Mouse (Mus musculus): ENCODE data around the gene Lpar3. TPM values are rescaled to one million over a fixed set of nuclear protein-coding genes. Genes with fewer than 3 reads are reported as not detected.

Gene Lpar3
- polyA plus RNA-seq, 1 experiment from 2014 or later, result 0.40 TPM

DNA sequence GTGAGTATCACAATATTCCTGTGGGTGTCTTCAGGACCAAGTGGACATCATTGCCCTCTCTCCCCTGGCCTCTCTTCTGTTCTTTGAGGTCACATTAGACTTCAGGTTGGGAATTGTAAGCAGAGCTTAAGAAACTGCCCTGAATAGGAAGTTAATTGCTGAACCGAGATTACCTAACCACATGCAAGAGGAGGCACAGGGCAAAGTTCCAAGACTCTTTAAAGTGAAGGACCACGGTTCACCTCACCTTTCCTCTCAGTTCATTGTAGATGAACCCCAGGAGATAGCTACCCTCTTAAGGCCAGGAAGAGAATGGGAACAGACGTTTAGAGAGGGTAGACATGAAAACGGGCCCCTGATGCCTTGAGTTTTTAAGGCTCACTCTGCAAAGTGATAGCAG, 3.5 kb downstream of the Lpar3 start:
- 77% methylated on average over 4 of the region's 4 CpGs for WGBS

DNA sequence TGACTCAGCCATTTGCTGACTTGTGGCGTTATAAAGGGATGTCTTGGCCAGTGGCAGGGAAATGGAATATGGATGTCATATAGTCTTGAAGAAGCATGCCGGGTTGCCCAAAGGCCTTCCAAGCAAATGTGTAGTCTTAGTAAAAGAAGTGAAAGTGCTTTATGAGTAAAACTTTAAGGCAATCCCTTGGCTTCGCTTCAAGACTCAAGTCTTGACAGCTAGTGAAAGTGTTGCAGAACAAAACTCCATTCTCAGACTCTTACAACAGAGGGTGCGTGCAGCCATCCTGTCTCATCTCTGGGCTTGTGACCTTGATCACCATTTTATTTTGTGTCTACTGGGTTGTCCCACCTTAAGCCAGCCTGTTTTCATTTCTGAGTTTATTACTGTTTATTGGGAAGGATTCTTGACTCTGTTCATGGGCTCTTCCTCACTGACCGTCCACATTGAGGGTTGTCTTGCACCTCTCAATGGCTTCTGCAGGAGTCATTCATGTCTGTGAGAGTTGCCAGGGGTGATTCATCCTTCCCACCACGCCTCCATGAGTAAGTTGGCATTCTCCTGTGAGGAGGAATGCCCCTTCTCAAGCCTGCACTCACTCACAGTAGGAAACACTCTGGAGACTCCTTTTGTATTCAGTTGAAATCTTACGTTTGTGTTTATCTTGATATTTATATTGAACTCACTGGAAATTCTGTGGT, 4.4 kb downstream of the Lpar3 start:
- H3K36me3 ChIP-seq (ENCODE audit: control insufficient read depth, insufficient read depth, low read length), result no peaks in the 10 kb centered on the region
- H3K4me3 ChIP-seq (ENCODE audit: low read depth, low read length), result no peak overlapping the region
- H3K4me1 ChIP-seq (ENCODE audit: control insufficient read depth, insufficient read depth, low read length), result peaks cover 6% of the 10 kb centered on the region; the same call in 1 of the 2 replicates
- no peak overlapping the region for H3K27ac ChIP-seq (ENCODE audit: low read depth, low read length)
- no peak overlapping the region for H3K9ac ChIP-seq (replicated peaks; ENCODE audit: low read depth, low read length)
- H3K4me2 ChIP-seq (ENCODE audit: low read depth, low read length), result no peak overlapping the region
- 85% methylated on average over 7 of the region's 7 CpGs for WGBS
- no peaks in the 10 kb centered on the region for H3K9me3 ChIP-seq (ENCODE audit: control insufficient read depth, low read length)
- peaks cover 17% of the 10 kb centered on the region for H3K27me3 ChIP-seq (ENCODE audit: control insufficient read depth, insufficient read depth, low read length)
- ATAC-seq (ENCODE audit: low read depth), result no peak

More for the DNA sequence above, 3.5 kb downstream of the Lpar3 start:
- H3K4me2 ChIP-seq (ENCODE audit: low read depth, low read length), result no peak overlapping the region
- no peak overlapping the region for H3K4me3 ChIP-seq (ENCODE audit: low read depth, low read length)
- ATAC-seq (ENCODE audit: low read depth), result no peak
- H3K9ac ChIP-seq (replicated peaks; ENCODE audit: low read depth, low read length), result no peak overlapping the region
- H3K4me1 ChIP-seq (ENCODE audit: control insufficient read depth, insufficient read depth, low read length), result peaks cover 6% of the 10 kb centered on the region; the same call in 1 of the 2 replicates
- H3K36me3 ChIP-seq (ENCODE audit: control insufficient read depth, insufficient read depth, low read length), result no peaks in the 10 kb centered on the region
- H3K9me3 ChIP-seq (ENCODE audit: control insufficient read depth, low read length), result no peaks in the 10 kb centered on the region
- H3K27me3 ChIP-seq (ENCODE audit: control insufficient read depth, insufficient read depth, low read length), result peaks cover 19% of the 10 kb centered on the region
- H3K27ac ChIP-seq (ENCODE audit: low read depth, low read length), result no peak overlapping the region

DNA sequence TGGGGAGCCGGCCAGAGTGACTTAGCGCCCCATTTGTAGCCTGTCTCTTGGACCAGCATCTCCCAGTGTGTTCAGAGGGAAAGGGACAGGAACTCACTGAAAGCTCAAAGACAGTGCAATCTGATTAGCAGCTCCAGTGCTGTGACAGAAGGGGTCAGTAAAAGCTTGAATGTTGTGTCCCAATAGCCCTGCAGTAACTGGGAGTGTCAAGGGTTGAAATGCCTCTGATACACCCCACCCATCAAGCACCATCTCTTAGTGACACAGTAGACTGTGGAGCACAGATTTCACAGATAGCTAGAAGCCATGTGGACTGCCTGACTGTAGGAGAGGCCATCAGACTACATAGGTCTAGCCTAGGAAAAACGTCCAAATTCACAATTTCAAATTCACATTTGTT, 6.7 kb downstream of the Lpar3 start:
- Histone ChIP-seq H3K4me1 (ENCODE audit: control insufficient read depth, insufficient read depth, low read length) (no peaks in the 10 kb centered on the region), H3K9ac (replicated peaks; ENCODE audit: low read depth, low read length) (no peak overlapping the region), H3K4me2 (ENCODE audit: low read depth, low read length) (no peak overlapping the region), H3K36me3 (ENCODE audit: control insufficient read depth, insufficient read depth, low read length) (no peaks in the 10 kb centered on the region), H3K9me3 (ENCODE audit: control insufficient read depth, low read length) (no peaks in the 10 kb centered on the region), H3K4me3 (ENCODE audit: low read depth, low read length) (no peak overlapping the region), H3K27me3 (ENCODE audit: control insufficient read depth, insufficient read depth, low read length) (no peaks in the 10 kb centered on the region), H3K27ac (ENCODE audit: low read depth, low read length) (no peak overlapping the region)
- 63% methylated on average over 3 of the region's 3 CpGs for WGBS
- ATAC-seq (ENCODE audit: low read depth), result no peak

DNA sequence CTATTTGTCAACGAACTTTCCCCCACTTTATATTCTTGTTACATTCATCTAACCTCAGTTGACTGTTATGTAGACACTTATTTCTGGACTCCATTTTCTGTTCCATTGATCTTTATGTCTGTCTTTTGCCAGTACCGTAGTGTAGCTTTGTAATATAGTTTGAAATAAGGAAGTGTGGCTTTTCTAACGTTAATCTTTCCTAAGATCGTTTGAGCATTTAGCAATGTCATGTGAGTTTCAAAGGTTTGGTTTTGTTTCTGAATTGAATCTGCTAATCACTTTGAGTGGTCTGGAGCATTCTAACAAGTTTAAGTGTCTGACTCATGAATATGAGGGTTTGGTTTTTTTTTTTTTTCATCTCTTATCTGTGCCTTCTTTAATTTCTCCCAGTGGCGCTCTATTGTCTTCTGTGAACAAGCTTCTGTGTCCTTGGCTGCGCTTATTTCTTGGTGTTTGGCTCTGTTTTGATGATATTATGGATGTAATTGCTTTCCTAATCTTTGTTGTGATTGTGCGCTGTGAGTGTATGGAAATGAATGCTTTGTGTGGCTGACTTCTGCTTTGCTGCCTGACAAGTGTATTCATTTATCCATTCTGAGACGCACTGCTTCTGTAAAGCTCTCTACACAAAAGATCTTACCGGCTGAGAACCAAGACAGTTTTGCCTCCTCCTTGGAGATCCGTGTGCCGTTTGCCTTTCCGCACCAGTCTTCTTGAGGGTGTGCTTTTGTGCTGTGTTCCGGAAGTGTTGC, 8.0 kb downstream of the Lpar3 start:
- WGBS, result 67% methylated on average over 13 of the region's 13 CpGs
- Histone ChIP-seq H3K4me1 (ENCODE audit: control insufficient read depth, insufficient read depth, low read length) (no peaks in the 10 kb centered on the region), H3K9ac (replicated peaks; ENCODE audit: low read depth, low read length) (no peak overlapping the region), H3K4me2 (ENCODE audit: low read depth, low read length) (no peak overlapping the region), H3K4me3 (ENCODE audit: low read depth, low read length) (no peak overlapping the region), H3K27ac (ENCODE audit: low read depth, low read length) (no peak overlapping the region), H3K36me3 (ENCODE audit: control insufficient read depth, insufficient read depth, low read length) (no peaks in the 10 kb centered on the region), H3K9me3 (ENCODE audit: control insufficient read depth, low read length) (no peaks in the 10 kb centered on the region), H3K27me3 (ENCODE audit: control insufficient read depth, insufficient read depth, low read length) (no peaks in the 10 kb centered on the region)
- ATAC-seq (ENCODE audit: low read depth), result no peak

DNA sequence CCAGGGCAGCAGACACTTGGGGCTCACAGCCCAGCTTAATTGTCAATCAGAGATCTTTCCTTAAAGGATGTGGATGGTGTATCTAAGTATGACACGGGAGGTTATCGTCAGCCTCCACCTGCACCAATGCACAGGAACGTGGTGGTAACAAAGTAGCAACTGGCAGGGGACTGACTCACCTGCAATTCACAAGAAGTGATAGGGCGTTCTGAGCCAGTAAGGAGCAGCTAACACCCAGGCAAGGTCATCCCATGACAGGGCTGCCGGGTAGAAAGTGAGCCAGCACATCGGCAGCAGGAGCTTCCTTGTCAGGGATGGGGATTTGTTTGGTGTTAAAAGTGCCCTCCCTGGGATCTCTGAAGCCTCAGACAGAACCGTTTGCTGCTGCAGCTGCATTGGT, 11.9 kb downstream of the Lpar3 start:
- no peaks in the 10 kb centered on the region for H3K9me3 ChIP-seq (ENCODE audit: control insufficient read depth, low read length)
- no peaks in the 10 kb centered on the region for H3K36me3 ChIP-seq (ENCODE audit: control insufficient read depth, insufficient read depth, low read length)
- no peak overlapping the region for H3K4me3 ChIP-seq (ENCODE audit: low read depth, low read length)
- H3K4me1 ChIP-seq (ENCODE audit: control insufficient read depth, insufficient read depth, low read length), result 0 out of 2 replicates have a peak, but pooled peaks cover 4% of the 10 kb centered on the region
- H3K4me2 ChIP-seq (ENCODE audit: low read depth, low read length), result no peak overlapping the region
- no peak overlapping the region for H3K9ac ChIP-seq (replicated peaks; ENCODE audit: low read depth, low read length)
- no peak for ATAC-seq (ENCODE audit: low read depth)
- 74% methylated on average over 7 of the region's 7 CpGs for WGBS
- no peak overlapping the region for H3K27ac ChIP-seq (ENCODE audit: low read depth, low read length)
- H3K27me3 ChIP-seq (ENCODE audit: control insufficient read depth, insufficient read depth, low read length), result no peaks in the 10 kb centered on the region

DNA sequence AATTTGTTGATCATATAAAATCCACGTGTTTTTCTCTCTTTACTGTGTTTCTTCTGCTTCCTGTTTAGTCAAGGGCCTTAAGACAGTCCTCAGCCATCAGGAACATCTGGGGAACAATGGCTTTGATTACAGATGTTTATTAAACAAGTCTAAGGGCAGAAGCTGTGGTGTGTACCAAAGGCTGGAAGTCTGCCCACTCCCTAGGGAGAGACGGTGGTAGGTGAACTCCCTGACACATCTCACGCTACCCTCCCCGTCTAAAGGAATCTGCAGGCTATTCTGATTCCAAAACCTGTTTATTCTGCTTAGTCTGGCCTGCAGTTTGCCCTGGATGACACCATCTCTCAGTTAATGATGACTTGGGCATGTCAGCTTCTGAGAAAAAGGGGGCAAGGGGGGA, 13.0 kb downstream of the Lpar3 start:
- no peak for ATAC-seq (ENCODE audit: low read depth)
- 74% methylated on average over 4 of the region's 4 CpGs for WGBS
- no peak overlapping the region for H3K4me2 ChIP-seq (ENCODE audit: low read depth, low read length)

DNA sequence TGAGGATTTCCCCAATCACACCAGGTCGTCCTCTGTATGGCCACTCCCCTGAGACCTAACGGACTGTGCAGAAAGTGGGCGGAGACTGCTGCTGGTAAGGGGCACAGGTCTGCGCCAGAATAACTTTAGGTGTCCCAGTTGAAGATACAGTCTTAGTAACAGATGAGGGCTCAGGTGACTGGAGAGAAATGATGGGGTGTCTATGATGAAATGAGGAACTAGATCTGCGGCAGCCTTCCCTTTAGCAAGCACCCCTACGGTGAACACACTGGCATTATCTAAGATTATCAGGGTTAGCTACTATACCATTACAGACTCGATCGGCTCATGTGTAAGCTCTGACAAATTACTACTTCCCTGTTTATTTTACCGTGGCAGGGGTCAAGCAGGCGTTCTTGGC, 13.8 kb downstream of the Lpar3 start:
- 78% methylated on average over 10 of the region's 10 CpGs for WGBS
- H3K27ac ChIP-seq (ENCODE audit: low read depth, low read length), result no peak overlapping the region
- ATAC-seq (ENCODE audit: low read depth), result no peak
- H3K9ac ChIP-seq (replicated peaks; ENCODE audit: low read depth, low read length), result no peak overlapping the region
- no peaks in the 10 kb centered on the region for H3K27me3 ChIP-seq (ENCODE audit: control insufficient read depth, insufficient read depth, low read length)
- 0 out of 2 replicates have a peak, but pooled peaks cover 4% of the 10 kb centered on the region for H3K4me1 ChIP-seq (ENCODE audit: control insufficient read depth, insufficient read depth, low read length)
- no peak overlapping the region for H3K4me2 ChIP-seq (ENCODE audit: low read depth, low read length)
- no peaks in the 10 kb centered on the region for H3K36me3 ChIP-seq (ENCODE audit: control insufficient read depth, insufficient read depth, low read length)
- no peak overlapping the region for H3K4me3 ChIP-seq (ENCODE audit: low read depth, low read length)
- H3K9me3 ChIP-seq (ENCODE audit: control insufficient read depth, low read length), result no peaks in the 10 kb centered on the region

More for the DNA sequence above, 13.0 kb downstream of the Lpar3 start:
- no peaks in the 10 kb centered on the region for H3K9me3 ChIP-seq (ENCODE audit: control insufficient read depth, low read length)
- no peak overlapping the region for H3K27ac ChIP-seq (ENCODE audit: low read depth, low read length)
- no peaks in the 10 kb centered on the region for H3K27me3 ChIP-seq (ENCODE audit: control insufficient read depth, insufficient read depth, low read length)
- no peak overlapping the region for H3K9ac ChIP-seq (replicated peaks; ENCODE audit: low read depth, low read length)
- 0 out of 2 replicates have a peak, but pooled peaks cover 4% of the 10 kb centered on the region for H3K4me1 ChIP-seq (ENCODE audit: control insufficient read depth, insufficient read depth, low read length)
- no peak overlapping the region for H3K4me3 ChIP-seq (ENCODE audit: low read depth, low read length)
- no peaks in the 10 kb centered on the region for H3K36me3 ChIP-seq (ENCODE audit: control insufficient read depth, insufficient read depth, low read length)

DNA sequence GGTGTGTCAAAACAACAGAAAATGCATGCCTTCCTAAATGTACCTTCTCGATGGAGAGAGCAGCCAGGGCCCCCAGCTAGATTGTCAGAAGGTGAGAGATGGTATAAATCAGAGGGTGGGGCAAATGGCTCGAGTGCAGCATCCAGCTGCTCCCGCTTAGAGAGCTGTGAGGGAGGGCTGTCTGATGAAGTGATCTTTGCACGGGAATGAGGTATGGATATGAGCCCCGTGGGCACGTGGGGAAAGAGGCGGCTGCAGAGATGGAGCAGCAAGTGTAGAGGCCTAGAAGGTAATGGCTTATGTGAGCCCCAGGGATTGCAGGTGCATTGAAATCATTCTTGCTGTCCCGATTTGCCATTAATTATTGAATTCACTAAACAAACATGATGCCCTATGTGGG, 15.5 kb downstream of the Lpar3 start:
- Histone ChIP-seq H3K4me1 (ENCODE audit: control insufficient read depth, insufficient read depth, low read length) (0 out of 2 replicates have a peak, but pooled peaks cover 4% of the 10 kb centered on the region), H3K36me3 (ENCODE audit: control insufficient read depth, insufficient read depth, low read length) (no peaks in the 10 kb centered on the region), H3K4me3 (ENCODE audit: low read depth, low read length) (no peak overlapping the region), H3K9me3 (ENCODE audit: control insufficient read depth, low read length) (no peaks in the 10 kb centered on the region), H3K27me3 (ENCODE audit: control insufficient read depth, insufficient read depth, low read length) (no peaks in the 10 kb centered on the region), H3K27ac (ENCODE audit: low read depth, low read length) (no peak overlapping the region), H3K9ac (replicated peaks; ENCODE audit: low read depth, low read length) (no peak overlapping the region), H3K4me2 (ENCODE audit: low read depth, low read length) (no peak overlapping the region)
- ATAC-seq (ENCODE audit: low read depth), result peak; percentile 72
- WGBS, result 16% methylated on average over 8 of the region's 8 CpGs

DNA sequence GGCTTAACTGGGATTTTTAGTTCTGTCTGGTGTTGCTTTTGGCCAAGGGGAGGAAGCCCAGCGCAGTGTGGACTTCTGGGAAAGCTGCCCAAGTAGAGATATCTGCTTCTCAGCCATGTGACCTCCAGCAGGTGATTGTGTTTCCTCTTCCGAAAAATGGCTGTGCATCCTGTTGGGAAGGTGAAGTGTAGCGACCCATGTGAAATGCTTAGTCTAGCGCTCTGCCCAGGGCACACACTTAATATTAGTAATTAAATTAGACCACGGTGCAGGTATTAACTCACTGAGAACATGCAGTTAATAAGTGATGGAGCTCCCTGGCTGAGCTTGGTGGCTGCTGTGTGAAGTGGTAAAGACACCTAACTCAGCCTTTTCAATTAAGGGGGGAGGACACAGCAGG, 16.9 kb downstream of the Lpar3 start:
- no peak overlapping the region for H3K9ac ChIP-seq (replicated peaks; ENCODE audit: low read depth, low read length)
- 0 out of 2 replicates have a peak, but pooled peaks cover 4% of the 10 kb centered on the region for H3K4me1 ChIP-seq (ENCODE audit: control insufficient read depth, insufficient read depth, low read length)
- no peak for ATAC-seq (ENCODE audit: low read depth)
- no peak overlapping the region for H3K27ac ChIP-seq (ENCODE audit: low read depth, low read length)
- 67% methylated on average over 5 of the region's 5 CpGs for WGBS
- no peaks in the 10 kb centered on the region for H3K36me3 ChIP-seq (ENCODE audit: control insufficient read depth, insufficient read depth, low read length)
- no peaks in the 10 kb centered on the region for H3K27me3 ChIP-seq (ENCODE audit: control insufficient read depth, insufficient read depth, low read length)
- no peak overlapping the region for H3K4me2 ChIP-seq (ENCODE audit: low read depth, low read length)
- no peak overlapping the region for H3K4me3 ChIP-seq (ENCODE audit: low read depth, low read length)
- no peaks in the 10 kb centered on the region for H3K9me3 ChIP-seq (ENCODE audit: control insufficient read depth, low read length)
